Mouse (Mus musculus) forebrain, embryonic 12.5 days (tissue): Measurements from ENCODE around the gene Nat8f6. TPM values are rescaled to one million over a fixed set of nuclear protein-coding genes. Genes with fewer than 3 reads are reported as not detected.
"Not testable (repeated sequence)": the region's sequence is repeated elsewhere in the genome, so short reads cannot be mapped to it uniquely, and the experiment has no call there.

ENCODE experiments used
- ATAC-seq: fragments of 200-750 bp; cut with Nextera tagmentation; 2 replicates; pipeline ENCODE4 v1.8.0; 2017; ENCODE audit warnings: moderate TSS enrichment; ENCODE audit not compliant: low FRiP score
- H3K27ac ChIP-seq: fragments of 300-500 bp; sonication (generic); 2 replicates; pipeline ENCODE4 v1.5.1; 2016; ENCODE audit warnings: mild to moderate bottlenecking
- H3K27me3 ChIP-seq: fragments of 300-500 bp; sonication (generic); 2 replicates; pipeline ENCODE4 v1.6.1; 2016; ENCODE audit warnings: mild to moderate bottlenecking
- H3K36me3 ChIP-seq: fragments of 300-500 bp; sonication (generic); replicated peaks from 2 replicates; pipeline ENCODE4 v1.6.1; 2016; ENCODE audit warnings: mild to moderate bottlenecking
- H3K4me1 ChIP-seq: fragments of 300-500 bp; sonication (generic); 2 replicates; pipeline ENCODE4 v1.6.1; 2016
- H3K4me2 ChIP-seq: fragments of 300-500 bp; sonication (generic); 2 replicates; pipeline ENCODE4 v1.6.1; 2016; ENCODE audit warnings: mild to moderate bottlenecking, moderate library complexity
- H3K4me3 ChIP-seq: fragments of 300-500 bp; sonication (generic); replicated peaks from 2 replicates; pipeline ENCODE4 v1.5.1; 2016; ENCODE audit warnings: mild to moderate bottlenecking
- H3K9ac ChIP-seq: fragments of 300-500 bp; sonication (generic); 2 replicates; pipeline ENCODE4 v1.6.1; 2016; ENCODE audit warnings: mild to moderate bottlenecking
- H3K9me3 ChIP-seq: fragments of 300-500 bp; sonication (generic); 2 replicates; pipeline ENCODE4 v1.6.1; 2016
- WGBS: fragments of 180-500 bp; shearing (Covaris S2); methylation state at CpG from one replicate; pipeline ENCODE4 v1.1.7; 2016; 5-methylcytosine and 5-hydroxymethylcytosine counted together
- polyA plus RNA-seq: library from polyadenylated mRNA; unstranded; fragments of >200 nt; fragmentation: Nextera tagmentation; extraction: Ambion mirVana; gene quantifications from 2 replicates; pipeline ENCODE4 v1.2.1, GENCODE M21; 2016

Gene Nat8f6
- polyA plus RNA-seq, 1 experiment from 2014 or later: not detected

- no peak overlapping the region for H3K4me3 ChIP-seq
- no peaks in the 10 kb centered on the region for H3K36me3 ChIP-seq
- no peak overlapping the region for H3K4me2 ChIP-seq
- no peak overlapping the region for H3K27ac ChIP-seq
- no peaks in the 10 kb centered on the region for H3K27me3 ChIP-seq
- no peaks in the 10 kb centered on the region for H3K9me3 ChIP-seq
- no peak for ATAC-seq
- H3K4me1 ChIP-seq: peaks cover 6% of the 10 kb centered on the region; the same call in 1 of the 2 replicates
- H3K9ac ChIP-seq: no peak overlapping the region
- WGBS: 88% methylated on average over 7 of the region's 7 CpGs
These were observed 30.5 kb upstream of the Nat8f6 start for GRCm38 (mm10) chr6:85851062-85851773.

GRCm38 (mm10) chr6:85849240-85849639 lies 28.5 kb upstream of the Nat8f6 start:
- Histone ChIP-seq H3K9ac (no peak overlapping the region), H3K36me3 (no peaks in the 10 kb centered on the region), H3K27ac (no peak overlapping the region), H3K9me3 (no peaks in the 10 kb centered on the region), H3K4me1 (peaks cover 6% of the 10 kb centered on the region; the same call in 1 of the 2 replicates), H3K4me3 (no peak overlapping the region), H3K27me3 (no peaks in the 10 kb centered on the region), H3K4me2 (no peak overlapping the region)
- 10% methylated on average over 2 of the region's 2 CpGs for WGBS
- no peak for ATAC-seq

GRCm38 (mm10) chr6:85848140-85848539 lies 27.4 kb upstream of the Nat8f6 start:
- no peak overlapping the region for H3K4me3 ChIP-seq
- no peak for ATAC-seq
- H3K27ac ChIP-seq: no peak overlapping the region
- H3K9me3 ChIP-seq: no peaks in the 10 kb centered on the region
- peaks cover 6% of the 10 kb centered on the region; the same call in 1 of the 2 replicates for H3K4me1 ChIP-seq
- no peak overlapping the region for H3K9ac ChIP-seq
- no peaks in the 10 kb centered on the region for H3K27me3 ChIP-seq
- no peaks in the 10 kb centered on the region for H3K36me3 ChIP-seq
- H3K4me2 ChIP-seq: no peak overlapping the region
- 85% methylated on average over 4 of the region's 4 CpGs for WGBS

- Histone ChIP-seq H3K9me3 (no peaks in the 10 kb centered on the region), H3K27me3 (no peaks in the 10 kb centered on the region), H3K4me2 (no peak overlapping the region), H3K4me1 (peaks cover 6% of the 10 kb centered on the region; the same call in 1 of the 2 replicates), H3K9ac (no peak overlapping the region), H3K36me3 (no peaks in the 10 kb centered on the region), H3K4me3 (no peak overlapping the region), H3K27ac (no peak overlapping the region)
- 64% methylated on average over 1 of the region's 1 CpGs for WGBS
- no peak for ATAC-seq
These were observed 26.2 kb upstream of the Nat8f6 start for GRCm38 (mm10) chr6:85846921-85847320.

GRCm38 (mm10) chr6:85843677-85844458 lies 23.1 kb upstream of the Nat8f6 start:
- WGBS: 75% methylated on average over 25 of the region's 25 CpGs
- ATAC-seq, H3K36me3 ChIP-seq: not testable (repeated sequence)

GRCm38 (mm10) chr6:85839982-85840381 lies 19.2 kb upstream of the Nat8f6 start:
- WGBS: 27% methylated on average over 4 of the region's 4 CpGs

More at GRCm38 (mm10) chr6:85843677-85844458, 23.1 kb upstream of the Nat8f6 start:
- H3K4me3 ChIP-seq, H3K9me3 ChIP-seq, H3K9ac ChIP-seq, H3K4me2 ChIP-seq, H3K27me3 ChIP-seq, H3K27ac ChIP-seq: not testable (repeated sequence)
- H3K4me1 ChIP-seq: peaks cover 10% of the 10 kb centered on the region

GRCm38 (mm10) chr6:85838674-85839073 lies 17.9 kb upstream of the Nat8f6 start:
- Histone ChIP-seq H3K9me3 (no peaks in the 10 kb centered on the region), H3K4me3 (no peak overlapping the region), H3K27me3 (no peaks in the 10 kb centered on the region), H3K4me1 (peaks cover 12% of the 10 kb centered on the region), H3K9ac (no peak overlapping the region), H3K4me2 (no peak overlapping the region), H3K27ac (no peak overlapping the region), H3K36me3 (no peaks in the 10 kb centered on the region)
- ATAC-seq: no peak
- 29% methylated on average over 8 of the region's 8 CpGs for WGBS

More at GRCm38 (mm10) chr6:85839982-85840381, 19.2 kb upstream of the Nat8f6 start:
- Histone ChIP-seq H3K4me1 (peaks cover 12% of the 10 kb centered on the region), H3K36me3 (no peaks in the 10 kb centered on the region), H3K27ac (no peak overlapping the region), H3K4me3 (no peak overlapping the region), H3K4me2 (no peak overlapping the region), H3K27me3 (no peaks in the 10 kb centered on the region), H3K9ac (no peak overlapping the region), H3K9me3 (no peaks in the 10 kb centered on the region)
- ATAC-seq: no peak

GRCm38 (mm10) chr6:85837307-85837706 lies 16.6 kb upstream of the Nat8f6 start:
- H3K27me3 ChIP-seq, ATAC-seq, H3K36me3 ChIP-seq, H3K9ac ChIP-seq, H3K27ac ChIP-seq, H3K9me3 ChIP-seq, H3K4me3 ChIP-seq: not testable (repeated sequence)
- WGBS: 6% methylated on average over 12 of the region's 12 CpGs
- Histone ChIP-seq H3K4me2 (peak overlapping the region; percentile 21; the same call in 1 of the 2 replicates), H3K4me1 (peaks cover 12% of the 10 kb centered on the region)

- H3K27me3 ChIP-seq, H3K4me2 ChIP-seq, H3K4me3 ChIP-seq, H3K27ac ChIP-seq, ATAC-seq, H3K36me3 ChIP-seq, H3K9me3 ChIP-seq, H3K9ac ChIP-seq: not testable (repeated sequence)
- peaks cover 12% of the 10 kb centered on the region for H3K4me1 ChIP-seq
- WGBS: 18% methylated on average over 9 of the region's 9 CpGs
These were observed 16.1 kb upstream of the Nat8f6 start for GRCm38 (mm10) chr6:85836827-85837226.

- peaks cover 12% of the 10 kb centered on the region for H3K4me1 ChIP-seq
- not testable (repeated sequence) for H3K9me3 ChIP-seq, H3K36me3 ChIP-seq, H3K27me3 ChIP-seq, H3K9ac ChIP-seq, H3K4me2 ChIP-seq, ATAC-seq, H3K4me3 ChIP-seq, H3K27ac ChIP-seq
- WGBS: 81% methylated on average over 5 of the region's 5 CpGs
These were observed 15.3 kb upstream of the Nat8f6 start for GRCm38 (mm10) chr6:85836098-85836497.

- not testable (repeated sequence) for H3K4me3 ChIP-seq, H3K27me3 ChIP-seq, ATAC-seq, H3K27ac ChIP-seq, H3K4me2 ChIP-seq, H3K9me3 ChIP-seq, H3K9ac ChIP-seq, H3K36me3 ChIP-seq
- H3K4me1 ChIP-seq: peaks cover 12% of the 10 kb centered on the region
- 80% methylated on average over 1 of the region's 2 CpGs for WGBS
These were observed 14.3 kb upstream of the Nat8f6 start for GRCm38 (mm10) chr6:85835104-85835503.

GRCm38 (mm10) chr6:85834504-85835100 lies 13.8 kb upstream of the Nat8f6 start:
- ATAC-seq, H3K9me3 ChIP-seq, H3K36me3 ChIP-seq, H3K27ac ChIP-seq, H3K27me3 ChIP-seq, H3K9ac ChIP-seq, H3K4me1 ChIP-seq, H3K4me3 ChIP-seq, H3K4me2 ChIP-seq: not testable (repeated sequence)
